Mouse (Mus musculus): ENCODE data around the gene Pla1a. TPM values are rescaled to one million over a fixed set of nuclear protein-coding genes. Genes with fewer than 3 reads are reported as not detected.
A peak's percentile ranks its signal among the peaks of the same experiment; 100 is the strongest.
"Not testable (repeated sequence)": the region's sequence is repeated elsewhere in the genome, so short reads cannot be mapped to it uniquely, and the experiment has no call there.

Gene Pla1a
- polyA plus RNA-seq, 1 experiment from 2014 or later: 3.9 TPM

- ATAC-seq (replicated peaks; ENCODE audit: low FRiP score): no peak
- no peak overlapping the region for H3K4me3 ChIP-seq (replicated peaks)
- no peaks in the 10 kb centered on the region for H3K27me3 ChIP-seq
- H3K4me2 ChIP-seq: no peak overlapping the region
- H3K27ac ChIP-seq: no peak overlapping the region
- H3K9ac ChIP-seq: no peak overlapping the region
- 68% methylated on average over 11 of the region's 11 CpGs for WGBS
- no peaks in the 10 kb centered on the region for H3K9me3 ChIP-seq (replicated peaks)
- peaks cover 10% of the 10 kb centered on the region for H3K36me3 ChIP-seq
- peaks cover 15% of the 10 kb centered on the region for H3K4me1 ChIP-seq
Measured at GRCm38 (mm10) chr16:38454533-38455254, 21.7 kb upstream of the Pla1a start.

DNA sequence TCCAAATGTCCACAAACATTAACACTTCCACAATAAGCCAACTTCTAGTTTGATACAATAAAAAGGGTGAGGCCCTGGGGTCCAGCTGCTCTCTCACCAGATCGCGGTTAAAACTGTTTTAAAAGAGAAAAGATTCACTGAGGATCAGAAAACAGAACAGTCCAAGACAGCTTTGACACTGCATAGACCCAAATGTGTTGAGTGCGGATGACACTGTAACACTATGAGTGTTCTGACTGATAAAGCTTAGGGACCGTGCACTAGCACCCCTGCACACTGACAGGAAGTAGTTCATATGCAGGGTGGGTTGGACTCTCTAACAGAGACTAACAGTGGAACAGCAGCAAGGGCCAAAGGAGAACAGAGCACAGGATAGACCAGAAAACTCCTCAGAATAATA is 21.0 kb upstream of the Pla1a start:
- Histone ChIP-seq H3K9ac (no peak overlapping the region), H3K27me3 (no peaks in the 10 kb centered on the region), H3K36me3 (peaks cover 17% of the 10 kb centered on the region), H3K4me1 (peaks cover 15% of the 10 kb centered on the region), H3K27ac (no peak overlapping the region), H3K4me3 (replicated peaks) (no peak overlapping the region), H3K9me3 (replicated peaks) (no peaks in the 10 kb centered on the region), H3K4me2 (no peak overlapping the region)
- 90% methylated on average over 4 of the region's 4 CpGs for WGBS
- no peak for ATAC-seq (replicated peaks; ENCODE audit: low FRiP score)

- Histone ChIP-seq H3K27ac (peak overlapping the region; percentile 95), H3K9ac (peak overlapping the region; percentile 85), H3K4me1 (peaks cover 15% of the 10 kb centered on the region), H3K4me2 (peak overlapping the region; percentile 67), H3K9me3 (replicated peaks) (no peaks in the 10 kb centered on the region), H3K27me3 (no peaks in the 10 kb centered on the region), H3K36me3 (peaks cover 25% of the 10 kb centered on the region), H3K4me3 (replicated peaks) (peak overlapping the region; percentile 75)
- 26% methylated on average over 3 of the region's 3 CpGs for WGBS
- ATAC-seq (replicated peaks; ENCODE audit: low FRiP score): no peak; the same call in 1 of the 2 replicates
Measured at GRCm38 (mm10) chr16:38453203-38453553, 20.2 kb upstream of the Pla1a start.

DNA sequence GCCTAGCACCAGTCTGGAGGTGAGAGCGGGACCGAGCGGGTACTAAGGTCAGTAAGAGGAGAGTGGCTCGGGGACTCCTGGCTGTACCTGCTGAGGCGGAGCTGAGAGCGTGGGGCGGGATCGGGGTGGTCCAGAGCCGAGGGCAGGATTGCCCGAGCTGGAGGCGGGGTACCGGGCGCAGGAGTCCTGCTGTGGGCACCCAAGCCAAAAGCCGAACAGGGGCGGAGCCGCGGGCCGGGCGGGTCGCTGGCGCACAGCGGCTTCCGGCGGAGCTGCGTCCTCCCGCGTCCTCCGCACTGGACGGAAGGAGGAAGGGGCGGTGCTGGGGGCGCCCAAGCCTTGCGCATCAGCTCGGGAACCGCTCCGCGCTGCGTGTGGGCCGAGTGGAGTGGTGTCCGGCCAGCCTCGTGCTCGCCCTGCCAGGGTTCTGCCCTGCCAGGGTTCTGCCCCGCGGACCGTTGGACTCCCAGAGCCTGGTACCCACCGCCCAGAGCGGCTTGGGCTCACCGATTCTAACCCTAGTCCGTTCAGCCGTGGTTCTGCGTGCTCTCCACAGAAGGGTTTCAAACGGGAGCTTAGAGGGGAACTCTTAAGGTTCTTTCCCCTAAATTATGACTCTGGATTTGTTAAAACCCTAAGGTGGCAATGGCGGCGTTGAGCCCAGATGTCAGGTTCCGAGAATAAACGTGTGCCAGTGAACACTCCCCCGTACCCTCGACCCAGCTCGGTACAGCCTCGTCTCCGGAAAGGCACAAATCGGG is 19.7 kb upstream of the Pla1a start, which contains the start of gene Adprh:
Gene Adprh, minus strand, starts transcription at position 262 of the 761 bp plus-strand sequence.
- WGBS: under 1% methylated on average over 60 of the region's 61 CpGs
- H3K9me3 ChIP-seq (replicated peaks): no peaks in the 10 kb centered on the region
- H3K4me2 ChIP-seq: peak within 1 kb of the TSS; percentile 67
- peak; percentile 97 for ATAC-seq (replicated peaks; ENCODE audit: low FRiP score)
- H3K9ac ChIP-seq: peak within 1 kb of the TSS; percentile 85
- H3K27me3 ChIP-seq: no peaks in the 10 kb centered on the region
- peaks cover 15% of the 10 kb centered on the region for H3K4me1 ChIP-seq
- peak within 1 kb of the TSS; percentile 75 for H3K4me3 ChIP-seq (replicated peaks)
- H3K27ac ChIP-seq: peak within 1 kb of the TSS; percentile 95
- peaks cover 30% of the 10 kb centered on the region for H3K36me3 ChIP-seq

DNA sequence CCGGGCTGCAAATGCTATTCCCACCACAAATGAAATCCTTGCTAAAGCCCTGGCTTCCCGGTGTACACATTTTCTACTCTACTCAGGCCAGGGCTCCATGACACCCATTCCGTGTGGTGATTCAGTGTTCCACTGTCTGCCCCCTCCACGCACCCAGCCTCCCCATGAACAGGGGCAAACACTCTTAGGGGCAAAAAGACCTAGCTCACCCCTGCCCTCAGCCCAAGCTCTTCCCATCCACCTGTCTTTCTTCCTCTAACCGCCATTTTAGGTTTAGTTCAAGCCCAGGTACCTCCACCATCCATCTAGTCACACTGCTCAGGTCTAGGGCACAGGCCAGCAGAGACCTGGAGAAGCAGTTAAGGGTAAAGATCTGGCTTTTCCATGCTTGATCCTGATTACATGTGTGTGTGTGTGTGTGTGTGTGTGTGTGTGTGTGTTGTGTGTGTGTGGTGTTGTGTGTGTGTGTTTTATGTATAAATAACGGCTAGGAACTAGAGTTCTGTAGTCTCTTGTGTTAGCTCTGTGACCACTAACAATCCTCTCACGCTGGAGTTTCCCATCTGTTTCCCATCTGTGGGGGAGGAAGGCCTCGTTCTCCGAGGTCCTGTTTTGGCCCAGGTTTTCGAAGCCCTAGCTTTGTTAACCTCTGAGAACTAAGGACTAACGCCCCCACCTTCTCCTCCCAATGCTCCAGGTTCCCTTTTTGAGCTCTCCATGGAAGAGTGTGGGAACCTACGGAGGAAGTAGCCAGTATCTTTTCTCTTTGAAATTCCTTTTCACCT is 18.7 kb upstream of the Pla1a start:
- H3K9ac ChIP-seq: peak overlapping the region; percentile 85
- peak overlapping the region; percentile 95 for H3K27ac ChIP-seq
- 40% methylated on average over 12 of the region's 12 CpGs for WGBS
- H3K4me2 ChIP-seq: peak overlapping the region; percentile 67
- H3K4me3 ChIP-seq (replicated peaks): peak overlapping the region; percentile 75
- no peak; the same call in 1 of the 2 replicates for ATAC-seq (replicated peaks; ENCODE audit: low FRiP score)
- H3K27me3 ChIP-seq: no peaks in the 10 kb centered on the region
- peaks cover 15% of the 10 kb centered on the region for H3K4me1 ChIP-seq
- peaks cover 41% of the 10 kb centered on the region for H3K36me3 ChIP-seq
- no peaks in the 10 kb centered on the region for H3K9me3 ChIP-seq (replicated peaks)

DNA sequence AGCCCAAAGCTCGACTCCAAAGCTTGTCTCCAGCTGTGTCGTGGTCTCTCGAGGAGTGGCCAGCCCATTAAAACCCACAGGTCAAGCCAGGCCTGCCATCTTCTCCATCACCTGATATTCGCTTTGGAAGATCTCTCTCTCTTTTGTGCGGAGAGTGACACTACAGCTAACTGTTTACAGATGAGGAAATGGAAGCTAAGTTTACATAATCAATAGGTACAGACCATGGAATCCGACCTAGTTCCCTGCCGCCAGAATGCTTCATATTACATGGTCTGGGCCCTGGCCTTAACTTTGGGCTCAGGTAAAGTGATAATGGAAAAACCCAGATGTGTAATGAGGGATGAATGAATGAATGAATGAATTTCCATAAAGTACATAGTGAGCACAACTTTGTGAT is 17.8 kb upstream of the Pla1a start:
- ATAC-seq (replicated peaks; ENCODE audit: low FRiP score): no peak
- peaks cover 15% of the 10 kb centered on the region for H3K4me1 ChIP-seq
- no peak overlapping the region for H3K9ac ChIP-seq
- peaks cover 50% of the 10 kb centered on the region for H3K36me3 ChIP-seq
- no peaks in the 10 kb centered on the region for H3K27me3 ChIP-seq
- no peak overlapping the region for H3K4me2 ChIP-seq
- 92% methylated on average over 7 of the region's 7 CpGs for WGBS
- H3K27ac ChIP-seq: no peak overlapping the region
- no peaks in the 10 kb centered on the region for H3K9me3 ChIP-seq (replicated peaks)
- no peak overlapping the region for H3K4me3 ChIP-seq (replicated peaks)

- no peak overlapping the region for H3K27ac ChIP-seq
- no peak overlapping the region for H3K9ac ChIP-seq
- H3K9me3 ChIP-seq (replicated peaks): no peaks in the 10 kb centered on the region
- H3K27me3 ChIP-seq: no peaks in the 10 kb centered on the region
- H3K36me3 ChIP-seq: peaks cover 72% of the 10 kb centered on the region
- 90% methylated on average over 12 of the region's 12 CpGs for WGBS
- H3K4me1 ChIP-seq: peaks cover 15% of the 10 kb centered on the region
- ATAC-seq (replicated peaks; ENCODE audit: low FRiP score): no peak
- H3K4me3 ChIP-seq (replicated peaks): no peak overlapping the region
- no peak overlapping the region for H3K4me2 ChIP-seq
Measured at GRCm38 (mm10) chr16:38448458-38448857, 15.5 kb upstream of the Pla1a start.

- H3K4me1 ChIP-seq: peaks cover 12% of the 10 kb centered on the region
- no peak overlapping the region for H3K4me2 ChIP-seq
- no peak overlapping the region for H3K4me3 ChIP-seq (replicated peaks)
- no peaks in the 10 kb centered on the region for H3K27me3 ChIP-seq
- WGBS: 93% methylated on average over 21 of the region's 21 CpGs
- no peak overlapping the region for H3K9ac ChIP-seq
- no peak for ATAC-seq (replicated peaks; ENCODE audit: low FRiP score)
- H3K36me3 ChIP-seq: peaks cover 76% of the 10 kb centered on the region
- H3K9me3 ChIP-seq (replicated peaks): no peaks in the 10 kb centered on the region
- no peak overlapping the region for H3K27ac ChIP-seq
Measured at GRCm38 (mm10) chr16:38447366-38447765, 14.4 kb upstream of the Pla1a start.

DNA sequence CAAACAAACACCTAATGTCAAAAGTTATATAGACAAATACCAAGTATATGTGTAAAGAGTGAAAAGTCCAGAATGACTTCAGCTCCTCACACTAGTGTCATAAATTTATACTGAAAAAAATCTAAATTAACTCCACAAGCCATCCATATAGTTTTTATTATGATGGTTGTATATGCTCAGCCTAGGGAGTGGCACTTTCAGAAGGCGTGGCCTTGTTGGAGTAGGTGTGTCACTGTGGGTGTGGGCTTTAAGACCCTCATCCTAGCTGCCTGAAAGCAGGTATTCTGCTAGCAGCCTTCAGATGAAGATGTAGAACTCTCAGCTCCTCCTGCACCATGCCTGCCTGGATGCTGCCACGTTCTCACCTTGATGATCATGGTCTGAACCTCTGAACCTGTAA is 13.2 kb upstream of the Pla1a start:
- H3K9me3 ChIP-seq (replicated peaks); ATAC-seq (replicated peaks; ENCODE audit: low FRiP score); H3K4me1 ChIP-seq; H3K9ac ChIP-seq; H3K27ac ChIP-seq; H3K4me3 ChIP-seq (replicated peaks); H3K4me2 ChIP-seq; H3K27me3 ChIP-seq: not testable (repeated sequence)
- peaks cover 76% of the 10 kb centered on the region for H3K36me3 ChIP-seq
- WGBS: 94% methylated on average over 2 of the region's 2 CpGs

DNA sequence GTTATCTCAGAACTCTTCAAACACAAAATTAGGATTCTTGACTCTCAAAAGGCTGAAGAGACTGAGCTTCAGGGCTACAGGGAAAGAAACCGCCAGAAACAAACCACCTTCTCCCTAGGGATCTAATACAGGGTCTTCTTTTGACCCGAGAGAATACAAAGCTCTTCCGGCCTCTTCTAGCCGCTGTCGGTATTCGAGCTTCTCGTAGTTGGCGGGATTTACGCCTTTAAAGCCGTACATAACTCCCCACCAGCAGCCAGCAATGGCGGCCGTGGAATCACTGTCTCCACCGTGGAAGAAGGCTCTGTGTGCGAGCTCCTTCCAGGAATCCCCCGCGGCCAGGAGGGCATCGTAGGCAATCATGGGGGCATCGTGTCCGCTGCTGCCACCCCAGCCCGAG is 12.6 kb upstream of the Pla1a start:
- H3K27me3 ChIP-seq: no peaks in the 10 kb centered on the region
- H3K27ac ChIP-seq: no peak overlapping the region
- no peaks in the 10 kb centered on the region for H3K4me1 ChIP-seq
- 92% methylated on average over 20 of the region's 20 CpGs for WGBS
- H3K4me2 ChIP-seq: no peak overlapping the region
- no peaks in the 10 kb centered on the region for H3K9me3 ChIP-seq (replicated peaks)
- no peak overlapping the region for H3K4me3 ChIP-seq (replicated peaks)
- H3K9ac ChIP-seq: no peak overlapping the region
- H3K36me3 ChIP-seq: peaks cover 75% of the 10 kb centered on the region
- no peak for ATAC-seq (replicated peaks; ENCODE audit: low FRiP score)

DNA sequence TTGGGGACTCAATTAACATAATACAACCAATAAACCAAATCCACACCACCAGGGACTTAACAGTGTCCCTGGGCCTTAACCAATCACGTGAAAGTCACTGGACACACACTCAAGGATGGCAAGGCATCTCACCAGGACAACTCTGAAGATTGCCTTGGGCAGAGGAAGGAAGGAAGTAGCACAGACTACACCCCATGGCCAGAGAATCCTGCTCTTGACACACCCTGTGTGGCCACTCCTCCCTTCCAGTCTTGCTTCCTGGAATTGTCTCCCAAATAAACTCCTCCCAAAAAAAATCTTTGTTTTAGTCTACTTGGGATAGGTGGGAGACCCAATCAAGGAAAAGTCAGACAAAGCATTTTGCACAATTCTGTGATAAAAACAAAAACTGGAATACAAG is 12.1 kb upstream of the Pla1a start:
- Histone ChIP-seq H3K27me3 (no peaks in the 10 kb centered on the region), H3K27ac (no peak overlapping the region), H3K9ac (no peak overlapping the region), H3K36me3 (peaks cover 70% of the 10 kb centered on the region), H3K4me1 (no peaks in the 10 kb centered on the region), H3K9me3 (replicated peaks) (no peaks in the 10 kb centered on the region), H3K4me3 (replicated peaks) (no peak overlapping the region), H3K4me2 (no peak overlapping the region)
- WGBS: 83% methylated on average over 1 of the region's 1 CpGs
- no peak for ATAC-seq (replicated peaks; ENCODE audit: low FRiP score)

All from kidney, embryonic 15.5 days (tissue).